Mouse (Mus musculus): ENCODE results near the gene N4bp2. TPM values are rescaled to one million over a fixed set of nuclear protein-coding genes. Genes with fewer than 3 reads are reported as not detected.

Gene N4bp2
- polyA plus RNA-seq, 1 experiment from 2014 or later, result 22.4 TPM

DNA sequence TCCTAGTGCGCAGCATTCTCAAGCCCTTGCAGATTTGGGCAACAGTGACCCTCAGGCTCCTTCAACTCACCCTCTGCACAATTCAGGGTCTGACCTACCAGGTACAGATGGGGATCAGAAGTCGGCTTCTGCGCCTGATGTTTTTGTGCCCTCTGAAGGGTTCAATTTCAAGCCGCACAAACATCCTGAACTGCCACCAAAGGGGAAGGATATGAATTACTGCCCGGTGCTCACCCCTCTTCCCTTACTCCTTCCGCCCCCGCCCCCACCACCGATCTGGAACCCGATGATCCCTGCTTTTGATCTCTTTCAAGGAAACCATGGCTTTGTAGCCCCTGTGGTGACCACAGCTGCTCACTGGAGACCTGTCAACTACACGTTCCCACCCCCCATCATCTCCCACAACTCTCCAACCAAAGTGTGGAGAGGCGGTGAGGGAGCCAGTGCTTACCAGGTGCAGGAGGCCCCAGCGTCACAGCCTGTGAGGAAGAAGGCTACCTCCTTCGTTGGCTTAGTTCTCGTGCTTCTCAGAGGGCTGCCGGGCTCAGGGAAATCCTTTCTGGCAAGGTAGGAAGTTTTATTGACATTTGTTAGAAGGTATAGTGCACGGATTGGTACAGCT is 27.4 kb downstream of the N4bp2 start:
- DNase-seq (ENCODE audit: low spot score), result no peak
- no peak overlapping the region for H3K27ac ChIP-seq (ENCODE audit: low read depth, low read length)
- WGBS, result 76% methylated on average over 16 of the region's 16 CpGs

GRCm38 (mm10) chr5:65794202-65794601 is 30.9 kb downstream of the N4bp2 start:
- Histone ChIP-seq H3K27me3 (replicated peaks; ENCODE audit: control insufficient read depth, insufficient read depth, low read length) (no peaks in the 10 kb centered on the region), H3K4me1 (ENCODE audit: control insufficient read depth, insufficient read depth, low read length) (no peaks in the 10 kb centered on the region), H3K9me3 (replicated peaks; ENCODE audit: control insufficient read depth, low read length) (no peaks in the 10 kb centered on the region), H3K36me3 (ENCODE audit: control insufficient read depth, insufficient read depth, low read length) (peaks cover 66% of the 10 kb centered on the region), H3K4me2 (ENCODE audit: low read length) (no peak overlapping the region), H3K27ac (ENCODE audit: low read depth, low read length) (no peak overlapping the region), H3K4me3 (ENCODE audit: low read depth, low read length) (no peak overlapping the region), H3K9ac (ENCODE audit: low read length) (no peak overlapping the region)
- DNase-seq (ENCODE audit: low spot score) (peak; percentile 4), ATAC-seq (no peak)
- WGBS, result 87% methylated on average over 3 of the region's 3 CpGs

More for the DNA sequence above, 27.4 kb downstream of the N4bp2 start:
- Histone ChIP-seq H3K36me3 (ENCODE audit: control insufficient read depth, insufficient read depth, low read length) (peaks cover 58% of the 10 kb centered on the region), H3K4me2 (ENCODE audit: low read length) (no peak overlapping the region), H3K9ac (ENCODE audit: low read length) (no peak overlapping the region), H3K9me3 (replicated peaks; ENCODE audit: control insufficient read depth, low read length) (no peaks in the 10 kb centered on the region), H3K4me3 (ENCODE audit: low read depth, low read length) (no peak overlapping the region), H3K27me3 (replicated peaks; ENCODE audit: control insufficient read depth, insufficient read depth, low read length) (no peaks in the 10 kb centered on the region), H3K4me1 (ENCODE audit: control insufficient read depth, insufficient read depth, low read length) (no peaks in the 10 kb centered on the region)
- no peak for ATAC-seq

- peaks cover 66% of the 10 kb centered on the region for H3K36me3 ChIP-seq (ENCODE audit: control insufficient read depth, insufficient read depth, low read length)
- ATAC-seq (no peak), DNase-seq (ENCODE audit: low spot score) (no peak)
- no peak overlapping the region for H3K9ac ChIP-seq (ENCODE audit: low read length)
- 80% methylated on average over 3 of the region's 3 CpGs for WGBS
- no peak overlapping the region for H3K4me3 ChIP-seq (ENCODE audit: low read depth, low read length)
- no peaks in the 10 kb centered on the region for H3K9me3 ChIP-seq (replicated peaks; ENCODE audit: control insufficient read depth, low read length)
- no peak overlapping the region for H3K27ac ChIP-seq (ENCODE audit: low read depth, low read length)
- no peaks in the 10 kb centered on the region for H3K4me1 ChIP-seq (ENCODE audit: control insufficient read depth, insufficient read depth, low read length)
- no peak overlapping the region for H3K4me2 ChIP-seq (ENCODE audit: low read length)
- H3K27me3 ChIP-seq (replicated peaks; ENCODE audit: control insufficient read depth, insufficient read depth, low read length), result no peaks in the 10 kb centered on the region
Measured at GRCm38 (mm10) chr5:65794702-65795101, 31.4 kb downstream of the N4bp2 start.

DNA sequence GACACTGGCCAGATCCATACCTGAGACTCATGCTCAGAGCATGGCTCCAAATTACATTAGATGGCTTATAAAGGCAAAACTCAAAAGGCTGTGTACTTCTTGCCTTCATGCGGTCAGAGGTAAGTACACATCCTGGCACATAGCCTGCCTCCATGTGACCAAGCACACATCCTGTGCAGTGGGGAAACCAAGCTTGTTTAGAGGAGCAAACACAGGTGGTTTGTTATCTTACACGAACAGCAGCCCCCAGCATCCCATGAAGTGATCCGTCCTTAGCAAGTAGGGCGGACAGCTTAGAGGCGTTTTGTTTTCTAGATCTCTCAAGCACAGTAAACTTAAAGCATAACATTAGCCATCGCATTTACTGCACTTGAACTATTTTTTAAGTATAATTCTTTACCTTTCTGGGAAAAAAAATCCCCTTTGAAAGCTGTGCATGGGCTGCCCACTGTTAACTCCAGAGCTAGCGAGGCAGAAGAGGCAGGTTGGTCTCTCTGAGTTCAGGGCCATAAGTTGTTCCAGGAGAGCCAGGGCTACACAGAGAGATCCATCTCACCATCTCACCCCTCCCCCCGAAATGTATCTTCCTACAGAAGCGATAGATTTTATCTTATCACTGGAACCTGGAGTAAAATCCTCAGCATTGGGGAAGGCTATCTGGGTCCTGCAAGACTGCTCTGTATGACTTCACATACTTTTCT is 32.1 kb downstream of the N4bp2 start:
- no peaks in the 10 kb centered on the region for H3K27me3 ChIP-seq (replicated peaks; ENCODE audit: control insufficient read depth, insufficient read depth, low read length)
- no peak for ATAC-seq
- DNase-seq (ENCODE audit: low spot score), result no peak
- no peaks in the 10 kb centered on the region for H3K9me3 ChIP-seq (replicated peaks; ENCODE audit: control insufficient read depth, low read length)
- no peak overlapping the region for H3K9ac ChIP-seq (ENCODE audit: low read length)
- no peak overlapping the region for H3K27ac ChIP-seq (ENCODE audit: low read depth, low read length)
- H3K4me2 ChIP-seq (ENCODE audit: low read length), result no peak overlapping the region
- 93% methylated on average over 9 of the region's 9 CpGs for WGBS
- no peak overlapping the region for H3K4me3 ChIP-seq (ENCODE audit: low read depth, low read length)
- H3K4me1 ChIP-seq (ENCODE audit: control insufficient read depth, insufficient read depth, low read length), result no peaks in the 10 kb centered on the region
- H3K36me3 ChIP-seq (ENCODE audit: control insufficient read depth, insufficient read depth, low read length), result peaks cover 66% of the 10 kb centered on the region

- Histone ChIP-seq H3K4me2 (ENCODE audit: low read length) (no peak overlapping the region), H3K36me3 (ENCODE audit: control insufficient read depth, insufficient read depth, low read length) (peaks cover 63% of the 10 kb centered on the region), H3K27me3 (replicated peaks; ENCODE audit: control insufficient read depth, insufficient read depth, low read length) (no peaks in the 10 kb centered on the region), H3K4me1 (ENCODE audit: control insufficient read depth, insufficient read depth, low read length) (no peaks in the 10 kb centered on the region), H3K4me3 (ENCODE audit: low read depth, low read length) (no peak overlapping the region), H3K9me3 (replicated peaks; ENCODE audit: control insufficient read depth, low read length) (no peaks in the 10 kb centered on the region), H3K9ac (ENCODE audit: low read length) (no peak overlapping the region), H3K27ac (ENCODE audit: low read depth, low read length) (no peak overlapping the region)
- DNase-seq (ENCODE audit: low spot score) (no peak), ATAC-seq (no peak)
- WGBS, result 95% methylated on average over 1 of the region's 1 CpGs
Measured at GRCm38 (mm10) chr5:65795994-65796298, 32.6 kb downstream of the N4bp2 start.

GRCm38 (mm10) chr5:65823601-65824133 is 60.3 kb downstream of the N4bp2 start:
- Histone ChIP-seq H3K27me3 (replicated peaks; ENCODE audit: control insufficient read depth, insufficient read depth, low read length) (no peaks in the 10 kb centered on the region), H3K36me3 (ENCODE audit: control insufficient read depth, insufficient read depth, low read length) (peaks cover 60% of the 10 kb centered on the region), H3K4me1 (ENCODE audit: control insufficient read depth, insufficient read depth, low read length) (no peaks in the 10 kb centered on the region), H3K9ac (ENCODE audit: low read length) (no peak overlapping the region), H3K4me3 (ENCODE audit: low read depth, low read length) (no peak overlapping the region), H3K9me3 (replicated peaks; ENCODE audit: control insufficient read depth, low read length) (no peaks in the 10 kb centered on the region), H3K4me2 (ENCODE audit: low read length) (no peak overlapping the region), H3K27ac (ENCODE audit: low read depth, low read length) (no peak overlapping the region)
- ATAC-seq (peak; percentile 40; the same call in 1 of the 2 replicates), DNase-seq (ENCODE audit: low spot score) (peak; percentile 61)
- WGBS, result 76% methylated on average over 5 of the region's 5 CpGs

DNA sequence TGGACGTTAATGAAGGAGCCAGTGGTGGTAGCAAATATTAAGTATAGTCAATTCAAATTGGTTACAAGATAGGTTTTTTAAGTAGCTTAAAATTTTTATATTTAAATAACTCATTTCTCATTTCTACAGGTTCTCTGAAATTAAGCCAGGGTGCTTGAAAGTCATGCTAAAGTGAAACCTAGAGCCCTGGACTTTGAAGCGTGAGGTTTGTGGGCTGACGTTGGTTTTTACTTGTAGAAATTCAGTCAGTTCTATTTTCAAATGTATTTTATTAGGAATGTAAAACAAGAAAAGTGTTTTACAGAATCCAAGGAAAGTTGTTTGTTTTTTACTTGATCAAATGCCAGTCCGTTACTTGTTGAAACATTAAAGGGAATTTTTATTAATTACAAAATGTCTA is 63.2 kb downstream of the N4bp2 start:
- WGBS, result 95% methylated on average over 4 of the region's 4 CpGs
- Histone ChIP-seq H3K27me3 (replicated peaks; ENCODE audit: control insufficient read depth, insufficient read depth, low read length) (no peaks in the 10 kb centered on the region), H3K9me3 (replicated peaks; ENCODE audit: control insufficient read depth, low read length) (no peaks in the 10 kb centered on the region), H3K4me1 (ENCODE audit: control insufficient read depth, insufficient read depth, low read length) (no peaks in the 10 kb centered on the region), H3K36me3 (ENCODE audit: control insufficient read depth, insufficient read depth, low read length) (peaks cover 52% of the 10 kb centered on the region), H3K9ac (ENCODE audit: low read length) (no peak overlapping the region), H3K4me2 (ENCODE audit: low read length) (no peak overlapping the region), H3K4me3 (ENCODE audit: low read depth, low read length) (no peak overlapping the region), H3K27ac (ENCODE audit: low read depth, low read length) (no peak overlapping the region)
- DNase-seq (ENCODE audit: low spot score) (no peak), ATAC-seq (no peak)

GRCm38 (mm10) chr5:65827102-65827501 is 63.8 kb downstream of the N4bp2 start:
- H3K27ac ChIP-seq (ENCODE audit: low read depth, low read length), result no peak overlapping the region
- H3K4me3 ChIP-seq (ENCODE audit: low read depth, low read length), result no peak overlapping the region
- H3K4me2 ChIP-seq (ENCODE audit: low read length), result no peak overlapping the region
- DNase-seq (ENCODE audit: low spot score) (no peak), ATAC-seq (no peak)
- H3K9ac ChIP-seq (ENCODE audit: low read length), result no peak overlapping the region
- H3K9me3 ChIP-seq (replicated peaks; ENCODE audit: control insufficient read depth, low read length), result no peaks in the 10 kb centered on the region
- 91% methylated on average over 8 of the region's 8 CpGs for WGBS
- H3K4me1 ChIP-seq (ENCODE audit: control insufficient read depth, insufficient read depth, low read length), result no peaks in the 10 kb centered on the region
- peaks cover 46% of the 10 kb centered on the region for H3K36me3 ChIP-seq (ENCODE audit: control insufficient read depth, insufficient read depth, low read length)
- no peaks in the 10 kb centered on the region for H3K27me3 ChIP-seq (replicated peaks; ENCODE audit: control insufficient read depth, insufficient read depth, low read length)

DNA sequence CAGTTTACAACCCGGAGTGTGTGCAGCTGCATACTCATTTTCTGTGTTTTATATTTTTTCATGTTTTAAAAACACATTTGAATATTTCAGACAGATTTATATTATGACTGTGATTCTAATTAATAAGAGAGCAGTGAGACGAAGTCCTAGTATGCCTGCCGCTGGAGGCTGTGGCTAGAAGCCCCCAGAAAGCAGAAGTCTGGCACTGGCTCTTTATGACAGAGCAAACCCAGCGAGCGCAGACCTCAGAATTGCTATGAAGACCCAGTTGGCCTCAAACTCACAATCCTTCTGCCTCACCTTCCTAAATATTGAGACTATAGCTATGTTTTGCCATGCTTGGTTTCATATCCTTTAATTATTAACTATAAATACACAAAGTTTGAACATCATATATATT is 64.9 kb downstream of the N4bp2 start:
- Histone ChIP-seq H3K4me2 (ENCODE audit: low read length) (no peak overlapping the region), H3K27me3 (replicated peaks; ENCODE audit: control insufficient read depth, insufficient read depth, low read length) (no peaks in the 10 kb centered on the region), H3K9ac (ENCODE audit: low read length) (no peak overlapping the region), H3K36me3 (ENCODE audit: control insufficient read depth, insufficient read depth, low read length) (peaks cover 38% of the 10 kb centered on the region), H3K27ac (ENCODE audit: low read depth, low read length) (no peak overlapping the region), H3K4me1 (ENCODE audit: control insufficient read depth, insufficient read depth, low read length) (no peaks in the 10 kb centered on the region), H3K9me3 (replicated peaks; ENCODE audit: control insufficient read depth, low read length) (no peaks in the 10 kb centered on the region), H3K4me3 (ENCODE audit: low read depth, low read length) (no peak overlapping the region)
- 96% methylated on average over 5 of the region's 5 CpGs for WGBS
- ATAC-seq (no peak), DNase-seq (ENCODE audit: low spot score) (no peak)
